Mouse (Mus musculus): ENCODE measurements around the gene Fam214a.
A peak's percentile ranks its signal among the peaks of the same experiment; 100 is the strongest.

Gene Fam214a

DNA sequence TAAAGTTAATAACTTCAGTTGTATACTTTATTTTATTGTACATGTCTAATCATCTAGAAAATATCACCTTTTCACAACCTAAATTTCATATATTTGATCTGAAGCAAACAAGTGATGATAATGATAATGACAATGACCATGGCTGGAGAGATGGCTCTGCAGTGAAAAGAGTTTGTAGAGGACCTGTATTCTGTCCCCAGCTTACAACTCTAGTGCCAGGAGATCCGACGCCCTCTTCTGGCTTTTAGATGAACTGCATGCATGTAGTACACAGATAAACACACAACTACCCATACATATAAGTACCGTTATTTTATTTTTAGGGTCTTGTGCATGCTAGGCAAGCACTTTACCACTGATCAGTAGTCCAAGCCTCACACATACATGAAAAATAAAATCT, 1.2 kb upstream of the Fam214a start:
- no peak for DNase-seq (ENCODE audit: extremely low spot score)

GRCm38 (mm10) chr9:74952106-74952505, 578 bp upstream of the Fam214a start:
- DNase-seq (ENCODE audit: extremely low spot score) = no peak

GRCm38 (mm10) chr9:74953265-74953958, 728 bp downstream of the Fam214a start:
- no peak for DNase-seq (ENCODE audit: extremely low spot score)

DNA sequence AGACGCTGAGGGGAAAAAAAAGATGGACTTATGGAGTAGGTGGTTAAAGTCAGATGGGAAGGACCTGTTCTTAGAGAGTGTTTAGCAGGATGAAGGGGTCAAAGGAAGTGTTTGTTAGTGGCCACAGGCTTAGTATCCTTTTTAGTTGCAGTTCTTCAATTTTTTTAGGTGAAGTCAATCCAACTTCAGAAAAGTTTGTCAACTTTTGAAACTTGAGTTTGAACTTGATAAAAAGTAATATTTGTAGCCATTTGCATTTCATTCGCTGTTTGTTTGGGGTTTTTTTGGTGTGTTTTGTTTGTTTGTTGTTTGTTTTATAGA, 1.2 kb downstream of the Fam214a start:
- no peak for DNase-seq (ENCODE audit: extremely low spot score)

- DNase-seq (ENCODE audit: extremely low spot score) = no peak
Observed at GRCm38 (mm10) chr9:74954387-74954786, 1.7 kb downstream of the Fam214a start.

DNA sequence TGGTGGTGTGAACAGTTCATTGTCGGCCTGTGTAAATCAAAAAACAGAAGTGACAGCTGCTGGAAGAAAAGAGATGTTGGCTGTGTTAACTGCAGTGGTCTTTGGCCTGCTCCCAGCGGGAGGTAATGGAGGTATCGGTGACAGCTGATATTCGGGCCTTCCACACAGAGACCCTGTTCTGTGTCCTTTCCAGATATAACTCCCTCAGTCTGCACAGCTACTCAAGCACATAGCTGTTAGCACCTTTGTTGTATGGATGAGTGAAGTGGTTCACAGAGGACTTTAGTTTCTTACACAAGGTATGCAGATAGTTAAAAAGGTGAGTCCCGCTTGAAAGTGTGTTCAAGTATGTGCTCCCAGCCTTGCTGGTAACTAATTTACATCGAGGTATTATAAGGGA, 7.9 kb downstream of the Fam214a start:
- DNase-seq (ENCODE audit: extremely low spot score) = no peak

DNA sequence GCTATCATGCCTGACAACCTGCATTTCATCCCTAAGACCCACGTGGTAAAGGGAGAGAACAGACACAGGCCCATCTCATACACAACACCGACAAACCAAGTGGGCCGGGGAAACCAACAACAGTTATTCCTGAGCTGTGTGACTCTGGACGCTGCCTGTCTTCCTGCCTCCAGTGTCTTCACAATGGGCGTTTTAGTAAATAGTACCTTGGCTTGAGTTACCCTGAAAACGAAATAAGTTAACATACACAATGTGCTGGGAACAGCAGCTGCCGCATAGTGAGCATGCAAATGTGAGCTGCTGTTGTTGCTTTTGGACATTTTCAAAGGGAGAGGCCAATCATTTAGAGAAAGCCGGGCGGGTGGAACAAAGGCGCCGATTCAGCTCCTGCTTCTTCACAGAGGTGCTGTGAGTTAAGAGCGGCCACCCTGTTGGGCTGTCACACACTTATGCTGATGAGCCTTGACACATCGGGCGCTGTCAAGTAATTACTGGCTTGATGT, 8.4 kb downstream of the Fam214a start:
- peak; percentile 30 for DNase-seq (ENCODE audit: extremely low spot score)

- no peak for DNase-seq (ENCODE audit: extremely low spot score)
Observed at GRCm38 (mm10) chr9:74963953-74964352, 11.3 kb downstream of the Fam214a start.

DNA sequence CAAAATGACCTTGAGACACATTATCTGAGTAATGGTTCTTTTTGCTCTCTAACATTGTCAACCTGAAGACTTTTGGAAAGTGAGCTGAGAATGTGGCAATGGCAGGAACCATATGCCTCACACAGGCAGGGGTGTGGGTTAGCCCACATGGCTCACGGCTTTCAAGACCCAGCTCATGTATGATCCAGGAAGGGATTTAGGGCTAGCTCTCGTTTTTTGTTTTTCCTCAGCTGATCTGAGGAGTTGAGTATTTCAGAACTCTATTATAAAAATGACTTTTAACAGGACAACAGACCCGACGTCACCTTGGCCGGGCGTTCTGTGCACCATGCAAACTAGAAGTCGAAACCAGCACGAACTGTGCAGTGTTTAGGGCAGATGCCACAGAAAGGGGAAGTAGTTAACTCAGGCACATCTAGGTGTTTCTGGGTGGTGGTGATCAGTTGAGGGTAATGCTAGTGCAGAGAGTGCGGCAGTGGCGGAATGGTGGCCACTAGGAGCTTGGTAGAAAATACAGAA, 12.2 kb downstream of the Fam214a start:
- no peak for DNase-seq (ENCODE audit: extremely low spot score)

- DNase-seq (ENCODE audit: extremely low spot score) = no peak
Observed at GRCm38 (mm10) chr9:74966200-74966599, 13.5 kb downstream of the Fam214a start.

- no peak for DNase-seq (ENCODE audit: extremely low spot score)
Observed at GRCm38 (mm10) chr9:74968647-74969428, 16.2 kb downstream of the Fam214a start.

GRCm38 (mm10) chr9:74970591-74970990, 17.9 kb downstream of the Fam214a start:
- no peak for DNase-seq (ENCODE audit: extremely low spot score)

GRCm38 (mm10) chr9:74971191-74971976, 18.7 kb downstream of the Fam214a start:
- no peak for DNase-seq (ENCODE audit: extremely low spot score)

DNA sequence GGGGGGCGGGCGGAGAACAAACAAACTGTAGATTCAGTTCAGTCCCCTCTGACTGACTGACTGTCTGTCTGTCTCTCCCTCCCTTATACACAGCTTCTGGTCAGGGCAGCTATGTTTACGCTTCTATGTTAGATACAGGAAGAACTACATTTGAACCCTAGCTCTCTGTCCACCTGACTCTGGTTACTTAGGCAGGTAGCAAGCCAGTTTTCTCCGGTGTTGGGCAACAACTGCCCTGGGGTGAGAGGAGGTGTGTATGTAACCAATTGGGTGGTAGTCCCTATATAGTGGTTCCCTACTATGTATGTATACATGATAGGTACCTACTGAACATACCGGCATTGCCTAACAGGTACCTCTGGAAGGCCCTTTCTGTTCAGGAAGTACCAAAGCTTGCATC, 20.1 kb downstream of the Fam214a start:
- DNase-seq (ENCODE audit: extremely low spot score) = no peak

- no peak for DNase-seq (ENCODE audit: extremely low spot score)
Observed at GRCm38 (mm10) chr9:74973154-74973553, 20.5 kb downstream of the Fam214a start.

- DNase-seq (ENCODE audit: extremely low spot score) = peak; percentile 29
Observed at GRCm38 (mm10) chr9:74974758-74975157, 22.1 kb downstream of the Fam214a start.

- peak; percentile 12 for DNase-seq (ENCODE audit: extremely low spot score)
Observed at GRCm38 (mm10) chr9:74975416-74975815, 22.7 kb downstream of the Fam214a start.

GRCm38 (mm10) chr9:74975911-74976563, 23.4 kb downstream of the Fam214a start:
- DNase-seq (ENCODE audit: extremely low spot score) = peak; percentile 82

- DNase-seq (ENCODE audit: extremely low spot score) = no peak
Observed at GRCm38 (mm10) chr9:74977251-74977650, 24.6 kb downstream of the Fam214a start.

- no peak for DNase-seq (ENCODE audit: extremely low spot score)
Observed at GRCm38 (mm10) chr9:74977962-74978361, 25.3 kb downstream of the Fam214a start.

GRCm38 (mm10) chr9:74978868-74979267, 26.2 kb downstream of the Fam214a start:
- no peak for DNase-seq (ENCODE audit: extremely low spot score)

DNA sequence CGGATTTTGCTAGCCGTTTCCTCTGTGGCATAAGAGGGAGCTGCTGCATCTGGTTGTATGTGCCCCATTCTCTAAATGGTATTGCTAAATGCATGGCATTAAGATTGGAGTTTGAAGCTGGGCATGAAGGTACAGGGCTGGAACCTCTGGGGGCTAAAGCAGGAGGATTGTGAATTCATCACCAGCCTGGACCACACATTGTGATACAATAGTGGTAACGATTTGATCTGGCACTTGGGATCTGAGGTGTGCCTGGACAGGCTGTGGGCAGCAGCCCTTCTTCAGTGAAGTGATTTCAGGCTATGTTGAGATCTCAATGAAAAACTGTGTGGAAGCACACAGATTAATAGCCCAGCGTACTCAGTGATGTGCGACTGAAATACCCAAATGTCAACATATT, 26.7 kb downstream of the Fam214a start:
- no peak for DNase-seq (ENCODE audit: extremely low spot score)

All from embryo, embryonic 9.5 days (tissue).